Mouse (Mus musculus): ENCODE measurements around the gene Olfr161. TPM values are rescaled to one million over a fixed set of nuclear protein-coding genes. Genes with fewer than 3 reads are reported as not detected.

The Olfr161 gene
- not detected in 2 replicates for polyA plus RNA-seq (2021; fragmentation: Nextera tagmentation)
- long read RNA-seq, experiment 1, result 0 reads
- long read RNA-seq, experiment 2, result 0 reads

DNA sequence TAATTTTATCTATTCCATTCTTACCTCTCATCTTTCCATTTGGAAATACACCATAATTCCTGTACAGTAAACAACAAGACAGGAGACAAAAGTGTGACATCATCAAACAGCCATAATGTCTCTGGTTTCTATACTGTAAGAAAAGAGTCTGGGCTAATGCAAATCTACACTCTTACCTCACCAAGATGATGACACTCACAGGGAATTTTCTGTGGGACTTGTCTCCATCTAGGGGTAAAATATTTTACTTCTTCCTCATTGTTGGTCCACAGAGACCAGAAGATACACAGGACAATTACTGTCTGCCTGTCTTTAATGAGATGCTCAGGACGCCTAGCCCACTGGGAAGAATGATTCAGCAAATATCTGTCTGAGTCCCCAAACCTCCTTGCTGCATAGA, at the start of gene Olfr161:
TSS of gene Olfr161 (plus strand) at position 352 of the 400 bp plus-strand sequence.

Other genes with a start within 250 kb of the Olfr161 start
- not detected in 2 replicates for gene Mefv, start 127.1 kb downstream of the Olfr161 start, polyA plus RNA-seq (2021; fragmentation: Nextera tagmentation)
- 4.6 and 5.3 TPM in 2 replicates for gene Zfp263, start 153.1 kb downstream of the Olfr161 start, polyA plus RNA-seq (2021; fragmentation: Nextera tagmentation)
- gene Olfr15, start 239.8 kb downstream of the Olfr161 start, polyA plus RNA-seq (2021; fragmentation: Nextera tagmentation), result not detected in 2 replicates